ENCODE assay signal across 8 mouse cellular contexts in genomic region chr2:104816866-104817439, GRCm38 (mm10). TPM values are rescaled to one million over a fixed set of nuclear protein-coding genes. Genes with fewer than 3 reads are reported as not detected.
DNase-seq lines count a peak whose midpoint lies in the region; ATAC-seq lines count a peak whose summit lies in the region.

No protein-coding gene starts in this region.

- peak overlapping the region; percentile 90 for H3K9ac ChIP-seq in intestine, embryonic 15.5 days

- H3K4me1 ChIP-seq in intestine, embryonic 15.5 days (replicated peaks), result no peaks in the 10 kb centered on the region

- 0% methylated on average over 30 of the region's 51 CpGs for WGBS in intestine, embryonic 15.5 days

- no peaks in the 10 kb centered on the region for H3K9me3 ChIP-seq in intestine, embryonic 15.5 days

- ATAC-seq in intestine, embryonic 15.5 days, result peak; percentile 94
- peak; percentile 95 for ATAC-seq in megakaryocyte-erythroid progenitor cell, adult 5-6 weeks (replicated peaks; ENCODE audit: low FRiP score, low TSS enrichment, poor library complexity, severe bottlenecking)

- peak overlapping the region; percentile 96 for H3K27ac ChIP-seq in intestine, embryonic 15.5 days

- intact Hi-C loops in gastrocnemius, postnatal 36 days (cut with DNase I), result no loop called here
- intact Hi-C loops in left cerebral cortex, postnatal 14 days (cut with DNase I), result no loop called here

- H3K4me2 ChIP-seq in intestine, embryonic 15.5 days (replicated peaks), result peak overlapping the region; percentile 82

- DNase-seq in adrenal gland, adult 8-10 months, result peak; percentile 87
- peak; percentile 87 for DNase-seq in embryo, embryonic 11.5 days (ENCODE audit: low read depth, low spot score)
- DNase-seq in gastrocnemius, postnatal 36 days, result peak; percentile 87 to 89
- DNase-seq in left cerebral cortex, postnatal 14 days (ENCODE audit: low spot score in 2 of 2), result peak; percentile 85 to 86
- peak; percentile 86 for DNase-seq in right cerebral cortex, postnatal 14 days
- peak; percentile 86 for DNase-seq in urinary bladder, postnatal 25 days (ENCODE audit: low spot score)

- no peaks in the 10 kb centered on the region for H3K27me3 ChIP-seq in intestine, embryonic 15.5 days (replicated peaks)

- peak overlapping the region; percentile 82 for H3K4me3 ChIP-seq in intestine, embryonic 15.5 days (replicated peaks)

- H3K36me3 ChIP-seq in intestine, embryonic 15.5 days, result no peaks in the 10 kb centered on the region

RNA-seq across cellular contexts. Expression of gene Qser1, which starts 0.4 kb away (rescaled TPM):
- 10 to 100 TPM; 19.0 to 26.5 (median 25.6) TPM for total RNA-seq in adrenal gland, adult 8-10 months (2022)
- 10 to 100 TPM; 50.3 to 58.0 TPM for total RNA-seq in gastrocnemius, postnatal 36 days (2021)
- 7.3 and 8.0 TPM in 2 replicates for polyA plus RNA-seq in intestine, embryonic 15.5 days (2015; fragmentation: Nextera tagmentation; extraction: Ambion mirVana)
- 1 to 10 TPM; 8.8 to 9.4 TPM for total RNA-seq in left cerebral cortex, postnatal 14 days (2021)
- total RNA-seq in megakaryocyte-erythroid progenitor cell, adult 5-6 weeks (2014; fragmentation: Nextera tagmentation), result 23.7 and 28.0 TPM in 2 replicates
- total RNA-seq in megakaryocyte-erythroid progenitor cell, adult 5-6 weeks (2017), result 3.8 and 12.6 TPM in 2 replicates

RNA-seq across cellular contexts. Expression of gene Prrg4, which starts 32.7 kb away (rescaled TPM):
- 10 to 100 TPM in 2 of 4 experiments, 1 to 10 TPM in 2; 3.2 to 20.5 (median 10.9) TPM for total RNA-seq in adrenal gland, adult 8-10 months (2022)
- under 1 TPM in 1 of 2 experiments, not detected in 1; 0.25 TPM for total RNA-seq in gastrocnemius, postnatal 36 days (2021)
- 2.3 and 4.0 TPM in 2 replicates for polyA plus RNA-seq in intestine, embryonic 15.5 days (2015; fragmentation: Nextera tagmentation; extraction: Ambion mirVana)
- total RNA-seq in left cerebral cortex, postnatal 14 days (2021), result under 1 TPM; 0.49 to 0.51 TPM
- total RNA-seq in megakaryocyte-erythroid progenitor cell, adult 5-6 weeks (2014; fragmentation: Nextera tagmentation), result 1.3 TPM in 2 replicates
- 5.2 and 13.1 TPM in 2 replicates for total RNA-seq in megakaryocyte-erythroid progenitor cell, adult 5-6 weeks (2017)

RNA-seq across cellular contexts. Expression of gene Ccdc73, which starts 50.7 kb away (rescaled TPM):
- 10 to 100 TPM in 1 of 4 experiments, 1 to 10 TPM in 3; 4.4 to 10.4 (median 4.7) TPM for total RNA-seq in adrenal gland, adult 8-10 months (2022)
- 1 to 10 TPM; 2.9 to 4.6 TPM for total RNA-seq in gastrocnemius, postnatal 36 days (2021)
- polyA plus RNA-seq in intestine, embryonic 15.5 days (2015; fragmentation: Nextera tagmentation; extraction: Ambion mirVana), result 4.6 and 5.8 TPM in 2 replicates
- not detected for total RNA-seq in left cerebral cortex, postnatal 14 days (2021)
- total RNA-seq in megakaryocyte-erythroid progenitor cell, adult 5-6 weeks (2014; fragmentation: Nextera tagmentation), result not detected in 2 replicates
- total RNA-seq in megakaryocyte-erythroid progenitor cell, adult 5-6 weeks (2017), result 13.9 TPM in 1 of 2 replicates, not detected in the other

Comparison
In these comparisons a context has a peak if more than half of its experiments do, and no peak if none do; other contexts are left out.
1. Peak in every context shown above with its lines: DNase-seq, ATAC-seq, H3K4me3 ChIP-seq and H3K27ac ChIP-seq.